Mouse (Mus musculus) heart, postnatal 14 days (tissue): ENCODE measurements around the gene Matk. TPM values are rescaled to one million over a fixed set of nuclear protein-coding genes. Genes with fewer than 3 reads are reported as not detected.

ENCODE experiments used
- DNase-seq, 2 experiments: peaks; one replicate each; pipeline ENCODE4 v3.0.0; 2021 to 2022
- intact Hi-C: fragments of 180-260 bp; cut with DNase I; formaldehyde crosslinking; loops from one replicate; pipeline ENCODE4 v1.15.1; 2025
- total RNA-seq, 2 experiments: library from RNA; stranded (reverse); gene quantifications; 2 replicates each; pipeline ENCODE4 v1.2.3; 2021

Matk gene
- total RNA-seq, 2 experiments from 2014 or later: 0.26 to 0.51 TPM

DNA sequence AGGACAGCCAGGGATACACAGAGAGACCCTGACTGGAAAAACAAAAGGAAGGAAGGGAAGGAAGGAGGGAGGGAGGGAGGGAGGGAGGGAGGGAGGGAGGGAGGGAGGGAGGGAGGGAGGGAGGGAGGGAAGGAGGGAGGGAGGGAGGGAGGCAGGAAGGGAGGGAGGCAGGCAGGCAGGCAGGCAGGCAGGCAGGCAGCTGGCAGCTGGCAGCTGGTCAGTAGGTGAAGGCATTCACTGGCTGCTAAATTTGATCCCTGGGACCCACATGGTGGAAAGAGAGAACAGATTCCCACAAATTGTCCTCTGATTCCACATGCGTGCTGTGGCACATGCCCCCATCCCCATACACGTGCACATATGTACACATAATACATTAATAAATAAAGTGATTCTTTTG is 14.1 kb upstream of the Matk start:
- intact Hi-C loops: no loop called here
- no peak for DNase-seq

DNA sequence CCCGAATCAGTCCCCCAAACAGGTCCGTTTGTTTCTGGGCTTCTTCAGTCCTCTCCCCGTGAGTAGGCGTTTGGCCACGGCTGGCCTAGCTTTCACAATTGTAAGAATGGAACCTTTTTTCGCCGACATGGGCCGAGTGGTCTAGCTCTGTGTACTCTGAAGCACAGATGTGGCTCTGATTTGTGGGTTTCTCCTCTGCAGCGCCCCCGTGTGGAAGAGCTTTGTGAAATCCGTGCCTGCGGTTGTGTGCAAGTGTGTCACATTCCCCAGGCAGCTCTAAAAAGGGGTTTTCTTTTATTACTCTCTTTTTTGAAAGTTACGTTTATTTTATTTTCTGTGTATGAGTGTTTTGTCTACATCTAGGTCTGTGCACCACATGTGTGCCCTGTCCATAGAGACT is 11.9 kb upstream of the Matk start:
- peak; percentile 56 to 66 for DNase-seq
- intact Hi-C loops: loop anchor here (2.0 to 5.0 kb wide), 2 partner anchors 42 to 101 kb away; partner anchors contain the start of gene Gipc3

DNA sequence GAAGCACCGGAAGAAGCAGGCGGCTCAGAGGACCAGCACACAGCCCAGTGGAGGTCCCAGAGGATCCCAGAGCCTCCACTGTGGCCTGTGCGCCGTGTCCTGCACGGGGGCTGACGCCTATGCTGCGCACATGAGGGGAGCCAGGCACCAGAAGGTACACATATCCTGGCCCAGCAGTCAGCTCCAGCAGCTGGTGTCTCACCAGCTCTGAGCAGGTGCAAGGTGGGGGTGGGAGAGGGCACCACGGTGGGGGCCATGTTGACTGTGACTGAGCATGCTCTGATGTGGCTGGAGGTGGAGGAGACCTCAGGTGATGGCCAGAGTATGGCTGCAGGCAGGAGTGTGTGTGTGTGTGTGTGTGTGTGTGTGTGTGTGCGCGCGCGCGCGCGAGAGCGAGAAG is 10.7 kb upstream of the Matk start:
- intact Hi-C loops: loop anchor here (5.0 kb wide), 1 partner anchor 100 kb away; the partner anchor contains the start of gene Gipc3

DNA sequence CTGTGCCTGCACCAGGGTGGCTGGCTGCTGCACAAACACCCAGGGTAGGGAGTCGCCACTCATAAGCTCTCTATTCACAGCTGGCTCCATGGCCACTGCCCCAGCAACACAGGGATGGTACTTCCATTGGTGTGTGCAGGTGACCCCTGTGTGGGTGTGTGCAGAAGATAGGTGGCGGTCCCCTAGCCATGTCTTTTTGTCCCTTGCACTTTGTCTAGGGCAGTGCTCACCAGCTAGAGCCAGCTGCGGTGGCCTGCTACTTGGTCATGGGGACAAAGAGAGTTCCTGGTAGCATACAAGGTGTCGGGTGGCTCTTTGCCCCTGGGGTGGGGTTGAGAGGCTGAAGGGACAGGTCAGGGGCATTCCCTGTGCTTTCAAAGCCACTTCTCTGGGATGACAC is 8.6 kb upstream of the Matk start:
- intact Hi-C loops: loop anchor here (2.0 to 5.0 kb wide), 2 partner anchors 43 to 98 kb away; partner anchors contain the start of gene Gipc3
- no peak for DNase-seq

More for the DNA sequence above, 10.7 kb upstream of the Matk start:
- DNase-seq: no peak

DNA sequence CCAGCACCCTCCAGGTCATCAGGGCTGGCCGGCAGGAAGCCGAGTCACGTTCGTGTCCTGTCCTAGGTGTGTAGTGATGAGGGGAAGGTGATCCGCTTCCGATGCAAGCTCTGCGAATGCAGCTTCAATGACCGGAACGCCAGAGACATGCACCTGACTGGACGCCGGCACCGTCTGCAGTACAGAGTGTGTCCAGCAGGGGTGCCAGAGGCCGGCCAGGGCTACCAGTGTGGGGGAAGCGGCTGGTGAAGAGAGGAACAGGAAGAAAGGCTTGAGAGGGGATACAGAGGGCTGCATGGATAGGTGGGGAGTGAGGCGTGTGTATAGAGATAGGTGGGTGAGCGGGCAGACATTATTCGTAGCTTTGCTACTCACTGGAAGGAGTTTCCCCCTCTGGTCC is 8.1 kb upstream of the Matk start:
- intact Hi-C loops: loop anchor here (2.0 to 5.0 kb wide), 2 partner anchors 42 to 98 kb away; partner anchors contain the start of gene Gipc3
- peak; percentile 82 to 92 for DNase-seq

DNA sequence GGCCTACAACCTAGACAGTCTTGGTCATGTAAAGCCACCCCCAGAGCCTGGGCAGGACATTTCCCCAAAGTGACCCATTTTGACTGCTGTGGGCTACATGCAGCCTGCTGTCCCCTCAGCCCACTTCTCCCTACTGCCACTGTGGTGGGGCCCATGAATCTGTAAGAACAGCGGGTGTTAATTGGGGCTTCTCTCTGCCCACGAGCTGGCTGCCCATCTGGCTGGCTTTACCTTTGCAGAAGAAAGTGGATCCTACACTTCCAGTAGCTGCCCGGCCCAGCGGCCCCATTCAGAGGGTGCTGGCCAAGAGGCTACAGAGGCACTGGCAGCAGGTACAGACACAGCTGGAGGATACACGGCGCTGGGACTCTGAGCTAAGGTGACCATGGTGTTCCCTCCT is 7.6 kb upstream of the Matk start:
- DNase-seq: no peak
- intact Hi-C loops: loop anchor here (2.0 kb wide), 1 partner anchor 42 kb away; no protein-coding TSS in a partner anchor

DNA sequence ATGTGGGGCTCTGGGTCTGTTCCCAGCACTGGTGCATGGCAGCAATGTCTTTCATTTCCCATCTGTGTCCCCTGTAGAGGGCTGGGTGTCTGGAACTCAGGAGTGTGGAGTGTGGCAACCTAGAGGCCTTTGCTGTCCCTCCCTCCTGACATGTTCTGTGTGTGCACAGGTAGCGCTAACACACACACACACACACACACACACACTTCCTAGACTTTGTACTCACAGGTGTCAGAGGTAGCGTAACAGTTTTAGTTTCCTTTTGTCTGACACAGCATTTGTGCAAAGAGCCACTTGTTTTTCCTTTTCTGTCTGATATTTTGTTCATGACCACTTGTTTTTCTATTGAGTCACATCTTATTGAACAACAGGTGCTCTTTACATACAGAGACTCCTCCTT is 4.9 kb upstream of the Matk start:
- DNase-seq: no peak
- intact Hi-C loops: no loop called here

DNA sequence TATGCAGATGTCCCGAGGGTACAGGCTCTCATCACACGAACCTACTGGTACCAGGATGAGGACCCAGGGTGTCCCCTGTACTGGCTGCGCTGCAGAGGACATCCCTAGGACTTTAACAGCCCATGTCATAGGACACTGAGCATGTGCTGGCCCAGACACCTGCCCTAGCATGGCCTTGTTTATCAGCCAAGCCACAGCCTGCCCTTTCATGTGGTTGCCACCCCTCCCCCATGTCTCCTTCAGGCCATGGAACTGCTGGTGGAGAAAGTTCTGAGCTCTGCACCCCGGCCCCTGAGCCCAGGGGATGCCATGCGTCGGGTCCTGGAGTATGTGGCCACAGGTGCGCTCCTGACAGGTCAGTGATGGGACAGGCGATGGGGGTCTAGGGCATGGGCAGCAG is 3.3 kb upstream of the Matk start:
- intact Hi-C loops: no loop called here
- no peak for DNase-seq

DNA sequence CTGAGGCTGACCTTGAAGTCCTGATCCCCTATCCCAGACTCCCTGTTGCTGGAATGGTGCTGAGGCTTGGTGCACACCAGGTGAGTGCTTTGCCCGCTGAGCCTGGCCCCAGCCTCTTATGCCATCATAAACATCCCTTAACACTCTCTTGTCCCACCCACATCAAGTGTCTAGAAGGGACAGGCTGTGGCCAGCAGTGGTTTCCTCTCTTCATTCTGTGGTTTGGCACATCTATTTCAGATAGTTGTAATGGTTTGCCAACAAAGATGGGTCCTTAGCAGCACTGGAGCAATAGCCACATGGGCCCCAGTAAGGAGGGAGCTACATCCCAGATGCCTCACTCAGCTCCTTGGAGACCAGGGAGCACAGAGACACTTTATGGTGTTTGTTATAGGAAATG is 2.2 kb downstream of the Matk start:
- intact Hi-C loops: no loop called here
- no peak for DNase-seq

DNA sequence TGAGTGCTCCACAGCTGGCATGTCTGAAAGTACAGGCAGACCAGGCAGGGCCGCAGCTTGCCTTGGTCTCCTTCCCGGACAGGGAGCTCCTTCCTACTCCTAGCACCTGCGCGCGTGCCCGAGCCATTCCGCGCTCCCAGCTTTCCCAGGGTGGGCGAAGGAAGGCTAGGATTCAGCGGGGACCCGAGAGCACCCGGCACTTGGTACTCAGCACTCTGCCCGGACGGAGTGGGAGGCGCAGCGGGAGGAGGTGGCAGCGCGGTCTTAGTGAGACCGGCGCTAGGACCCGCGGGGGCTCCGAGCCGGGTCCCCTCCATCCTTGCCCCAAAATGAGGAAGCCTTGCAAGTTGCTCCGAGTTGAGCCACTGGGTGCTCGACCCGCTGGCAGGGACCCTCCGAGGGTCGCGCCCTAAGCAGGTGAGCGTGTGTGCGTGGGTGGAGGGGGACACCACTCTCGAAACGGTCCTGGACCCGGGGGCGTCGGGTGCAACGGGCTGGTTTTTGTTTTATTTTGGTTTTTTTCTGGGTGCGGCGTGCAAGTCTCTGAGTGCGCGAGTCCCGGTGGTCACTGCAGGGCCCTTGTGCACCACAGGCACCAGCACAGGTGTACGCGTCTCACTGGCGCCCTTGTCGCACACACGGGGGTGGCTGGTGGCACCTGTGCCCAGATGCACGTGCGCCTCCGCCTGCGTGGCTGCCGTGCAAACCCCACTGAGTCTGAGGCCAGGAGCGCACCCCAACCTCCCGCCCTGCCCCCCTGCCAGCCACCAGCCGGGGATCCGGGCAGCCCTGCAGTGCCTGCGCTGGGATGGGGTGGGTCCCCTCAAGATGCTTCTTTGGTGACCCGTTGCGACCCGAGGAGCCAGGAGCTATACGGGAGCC is 4.7 kb downstream of the Matk start:
- intact Hi-C loops: no loop called here
- DNase-seq: no peak

DNA sequence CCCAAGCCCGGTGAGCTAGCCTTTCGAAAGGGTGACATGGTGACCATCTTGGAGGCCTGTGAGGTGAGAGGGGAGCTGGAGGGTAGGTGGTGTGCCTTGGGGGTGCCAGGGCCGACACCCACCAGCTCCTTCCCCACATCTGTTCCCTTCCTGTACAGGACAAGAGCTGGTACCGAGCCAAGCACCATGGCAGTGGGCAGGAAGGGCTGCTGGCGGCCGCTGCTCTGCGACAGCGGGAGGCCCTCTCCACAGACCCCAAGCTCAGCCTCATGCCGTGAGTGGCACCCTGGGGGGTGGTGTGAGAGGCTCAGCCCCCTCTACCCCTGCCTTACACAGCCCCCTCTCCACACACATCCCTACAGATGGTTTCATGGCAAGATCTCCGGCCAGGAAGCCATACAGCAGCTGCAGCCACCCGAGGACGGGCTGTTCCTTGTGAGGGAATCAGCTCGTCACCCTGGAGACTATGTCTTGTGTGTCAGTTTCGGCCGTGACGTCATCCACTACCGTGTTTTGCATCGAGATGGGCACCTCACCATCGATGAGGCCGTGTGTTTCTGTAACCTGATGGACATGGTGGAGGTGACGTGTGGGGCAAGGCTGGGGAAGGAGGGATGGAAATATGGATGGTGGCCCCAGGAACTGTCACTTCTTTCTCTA is 6.6 kb downstream of the Matk start:
- intact Hi-C loops: no loop called here
- no peak for DNase-seq

DNA sequence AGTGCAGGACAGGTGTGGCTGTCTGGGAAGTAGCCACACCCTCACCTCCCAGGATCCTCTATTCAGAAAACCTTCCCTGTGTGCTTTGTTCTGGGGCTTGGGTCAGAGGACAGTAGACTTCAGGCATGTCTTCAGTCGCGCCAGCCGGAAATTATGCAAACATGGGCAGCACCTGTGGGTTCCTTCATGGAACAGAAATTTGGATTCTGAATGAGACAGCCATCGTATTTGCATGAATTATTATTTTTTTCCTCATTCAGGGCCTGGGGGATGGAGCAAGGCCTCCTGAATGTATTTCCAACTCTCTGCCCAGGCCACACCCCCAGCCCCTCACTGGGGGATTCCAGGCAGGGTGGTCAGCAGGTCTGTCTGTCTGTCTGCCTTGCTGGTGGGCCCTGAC is 8.3 kb downstream of the Matk start:
- intact Hi-C loops: loop anchor here (10.0 kb wide), 1 partner anchor 546 kb away; no protein-coding TSS in a partner anchor
- no peak for DNase-seq

DNA sequence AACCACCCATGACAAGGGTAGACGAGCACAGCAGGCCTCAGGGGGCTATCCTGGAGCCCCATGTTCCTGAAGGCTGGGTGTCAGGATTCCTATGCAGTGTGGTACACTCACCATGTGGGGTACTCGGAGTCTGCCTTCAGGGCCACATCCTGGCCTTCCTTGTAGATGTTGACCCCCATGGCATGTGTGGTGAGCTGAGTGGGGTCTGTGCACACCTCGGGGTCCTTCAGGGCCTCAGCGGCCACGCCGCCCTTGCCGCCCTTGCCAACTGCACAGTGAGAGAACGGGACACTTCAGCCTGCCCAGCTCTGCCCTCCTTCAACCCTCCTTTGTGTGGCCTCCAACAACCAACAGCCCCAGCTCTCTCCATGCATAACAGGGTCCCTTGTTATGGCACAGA is 12.8 kb downstream of the Matk start:
- DNase-seq: no peak
- intact Hi-C loops: loop anchor here (10.0 kb wide), 1 partner anchor 551 kb away; no protein-coding TSS in a partner anchor

DNA sequence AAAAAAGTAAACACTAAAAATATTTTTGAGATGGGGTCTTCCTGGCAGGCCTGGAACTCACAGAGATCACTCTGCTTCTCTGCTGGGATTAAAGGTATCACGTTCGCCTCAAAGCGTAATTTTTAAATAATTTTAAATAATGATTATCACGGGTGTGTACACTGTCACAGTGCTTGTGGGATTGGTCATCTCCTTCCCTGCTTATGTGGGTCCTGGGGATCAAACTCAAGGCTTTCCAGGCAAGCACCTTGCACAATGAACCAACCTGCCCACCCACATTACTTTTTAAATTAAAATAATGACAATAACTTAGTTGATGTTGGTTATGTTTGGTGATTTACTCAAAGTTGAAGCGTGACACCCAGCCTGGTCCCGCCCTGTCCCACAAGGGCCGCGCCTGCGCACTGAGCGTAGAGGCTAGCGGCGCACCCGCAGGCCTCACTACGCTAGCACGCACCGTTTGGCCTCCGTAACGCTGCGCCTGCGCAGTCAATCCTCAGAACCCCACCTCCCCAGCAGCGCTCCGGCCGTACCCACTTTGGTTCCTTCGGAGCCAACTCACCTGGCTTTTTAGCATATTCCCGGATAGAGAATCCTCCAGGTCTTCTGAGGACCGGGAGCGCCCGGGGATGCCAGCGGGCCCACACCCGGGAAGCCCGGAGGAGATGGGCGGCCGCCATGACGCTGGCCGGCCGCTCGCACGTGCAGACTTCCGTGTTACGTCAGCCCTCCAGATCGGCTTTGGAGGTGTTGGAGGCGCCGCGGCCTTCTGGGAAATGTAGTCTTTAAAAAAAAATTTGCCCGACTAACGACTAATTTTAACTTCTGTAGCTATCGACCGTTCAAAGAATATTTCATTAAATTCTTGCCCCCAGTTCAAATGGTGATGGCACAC is 13.7 kb downstream of the Matk start, which contains the start of the genes Mrpl54 and Apba3:
Gene Mrpl54, minus strand, starts transcription at position 724 of the 895 bp plus-strand sequence.
Gene Apba3, plus strand, starts transcription at position 750 of the 895 bp plus-strand sequence.
- DNase-seq: peak; percentile 98 to 99
- intact Hi-C loops: loop anchor here (10.0 kb wide), 1 partner anchor 552 kb away; no protein-coding TSS in a partner anchor

DNA sequence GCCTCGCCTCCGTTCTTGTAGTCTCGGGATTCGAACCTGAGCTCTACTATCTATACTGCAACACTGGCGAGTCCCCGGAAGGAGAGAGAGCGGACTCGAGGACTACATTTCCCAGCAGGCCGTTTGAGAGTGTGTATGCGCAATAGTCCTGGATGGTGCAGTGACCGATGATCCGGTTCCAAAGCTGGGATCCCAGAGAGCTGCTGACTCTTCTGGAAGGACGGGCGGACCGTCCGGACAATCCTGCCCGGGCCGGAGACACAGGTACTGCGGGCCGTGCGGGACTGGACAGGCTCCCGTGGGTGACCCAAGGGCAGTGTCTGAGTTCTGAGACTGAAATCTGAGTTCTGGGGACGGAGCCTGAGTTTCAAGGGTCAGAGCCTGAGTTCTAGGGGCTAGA is 15.3 kb downstream of the Matk start:
- DNase-seq: peak; percentile 82 to 88
- intact Hi-C loops: loop anchor here (10.0 kb wide), 1 partner anchor 553 kb away; no protein-coding TSS in a partner anchor

DNA sequence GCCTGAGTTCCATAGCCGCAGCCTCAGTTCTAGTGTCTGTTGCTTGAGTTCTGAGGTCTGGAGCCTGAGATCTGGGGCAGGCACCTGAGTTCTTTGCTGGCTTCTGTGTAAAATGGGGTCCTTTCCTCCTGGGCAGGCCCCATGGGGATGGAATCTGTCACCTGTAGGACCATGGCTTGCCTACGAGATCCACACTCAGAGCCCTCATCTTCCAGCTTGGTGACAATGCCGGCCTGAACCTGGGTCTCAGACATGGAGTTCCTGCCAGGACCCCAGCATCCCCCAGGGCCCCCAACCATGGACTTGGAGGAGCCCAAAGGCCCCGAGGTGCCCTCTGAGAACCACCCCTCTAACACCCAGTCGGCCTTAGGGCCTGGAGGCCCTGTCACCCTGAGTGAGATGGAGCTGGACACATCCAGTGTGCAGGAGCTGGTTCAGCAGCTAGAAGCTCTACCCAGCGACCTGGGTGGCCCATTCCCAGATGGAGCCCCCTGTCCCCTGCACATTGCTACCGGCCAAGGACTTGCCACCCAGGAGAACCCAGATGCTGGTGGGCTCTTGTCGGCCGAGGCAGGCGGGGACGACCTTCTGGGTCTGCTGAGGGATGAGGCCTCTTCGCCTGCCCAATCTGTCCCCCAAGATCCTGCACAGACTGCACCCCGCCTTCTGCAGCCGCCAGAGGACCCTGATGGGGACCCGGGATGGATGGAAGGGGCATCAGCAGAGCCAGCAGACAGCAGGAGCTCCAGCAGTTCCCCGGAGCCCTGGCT is 16.1 kb downstream of the Matk start:
- intact Hi-C loops: loop anchor here (10.0 kb wide), 1 partner anchor 554 kb away; no protein-coding TSS in a partner anchor
- DNase-seq: no peak

DNA sequence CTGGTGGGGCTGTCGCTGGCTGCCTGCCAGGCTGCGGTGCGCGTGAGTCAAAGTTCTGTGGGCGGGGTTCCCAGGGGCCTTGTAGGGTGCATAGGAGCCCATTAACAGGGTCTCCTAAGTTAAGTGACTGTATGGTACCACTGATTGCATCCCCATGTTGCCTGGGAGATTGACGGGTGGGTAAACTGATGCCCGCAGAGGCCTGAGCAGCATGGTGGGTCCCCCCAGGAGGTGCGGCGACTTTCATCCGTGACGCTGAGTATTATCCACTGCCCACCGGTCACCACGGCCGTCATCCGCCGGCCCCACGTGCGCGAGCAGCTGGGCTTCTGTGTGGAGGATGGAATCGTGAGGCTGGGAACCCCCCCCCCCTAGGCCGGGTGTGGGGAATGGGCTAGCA is 19.6 kb downstream of the Matk start:
- intact Hi-C loops: no loop called here

DNA sequence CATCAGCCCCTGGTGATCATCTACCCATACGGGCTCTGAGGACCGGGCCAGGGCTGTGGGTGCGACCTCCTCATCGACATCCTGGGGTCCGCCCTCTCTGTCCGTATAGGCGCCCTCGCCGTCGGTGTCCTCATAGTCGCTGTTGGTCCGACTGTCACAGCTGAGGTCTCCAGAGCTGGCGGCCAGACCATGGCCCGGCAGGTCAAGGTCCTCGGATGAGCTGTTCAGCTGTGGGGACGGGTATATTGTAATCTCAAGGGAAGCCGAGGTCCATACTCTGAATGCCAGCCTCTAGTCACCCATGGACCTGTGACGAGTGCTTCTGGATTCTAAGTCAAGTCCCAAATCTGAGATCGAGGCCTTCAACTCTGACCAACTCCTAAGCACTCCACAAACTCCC is 21.1 kb downstream of the Matk start:
- DNase-seq: no peak
- intact Hi-C loops: no loop called here

More for the DNA sequence above, 19.6 kb downstream of the Matk start:
- no peak for DNase-seq

DNA sequence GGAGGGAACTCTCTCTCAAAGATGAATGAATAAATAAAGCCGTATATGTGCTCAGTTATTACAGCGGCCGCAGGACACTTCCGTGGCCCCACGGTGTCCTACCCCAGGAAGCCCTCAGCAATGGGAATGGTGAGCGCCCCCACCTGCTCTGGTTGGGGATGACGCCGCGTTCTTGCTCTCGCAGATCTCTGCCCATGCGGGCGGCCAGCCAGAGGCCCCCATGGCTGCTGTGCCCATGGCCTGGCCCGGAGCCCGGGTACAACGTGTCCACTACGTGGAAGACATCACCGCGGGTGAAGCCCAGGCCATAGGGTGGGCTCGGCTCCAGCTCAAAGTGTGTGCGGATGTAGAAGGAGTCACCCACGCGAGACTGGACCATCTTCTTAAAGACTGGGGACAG is 24.9 kb downstream of the Matk start:
- intact Hi-C loops: no loop called here
- no peak for DNase-seq
